33 mouse cellular contexts compared by ENCODE assay signal in genomic region chr9:10015129-10015528, GRCm38 (mm10).
"Had no signal": no experiment of that assay in that cellular context is flagged by ENCODE, and none has a peak within 500 bp of the region (broad histone marks: within the 10 kb centered on the region; RNA-seq: fewer than 3 reads in every experiment).

No protein-coding gene starts in this region.

- H3K27ac ChIP-seq: heart, embryonic 13.5 days; heart, embryonic 15.5 days; hindbrain, embryonic 10.5 days; hindbrain, embryonic 12.5 days; hindbrain, embryonic 13.5 days; hindbrain, embryonic 14.5 days; hindbrain, embryonic 15.5 days; hindbrain, postnatal 0 days; intestine, embryonic 15.5 days; kidney, embryonic 15.5 days; kidney, postnatal 0 days; layer of hippocampus, adult 2 months; left cerebral cortex, adult 2 months had no signal

- H3K36me3 ChIP-seq: heart, embryonic 13.5 days; heart, embryonic 15.5 days; hindbrain, embryonic 10.5 days; hindbrain, embryonic 12.5 days; hindbrain, embryonic 13.5 days; hindbrain, embryonic 15.5 days; intestine, embryonic 15.5 days; kidney, embryonic 15.5 days had no signal

- H3K4me2 ChIP-seq: heart, embryonic 13.5 days; heart, embryonic 15.5 days; hindbrain, embryonic 12.5 days; hindbrain, embryonic 13.5 days; hindbrain, embryonic 14.5 days; hindbrain, embryonic 15.5 days; intestine, embryonic 15.5 days; kidney, embryonic 15.5 days had no signal

- H3K27me3 ChIP-seq: heart, embryonic 13.5 days; heart, embryonic 15.5 days; hindbrain, embryonic 12.5 days; hindbrain, embryonic 13.5 days; hindbrain, embryonic 15.5 days; intestine, embryonic 15.5 days; kidney, embryonic 15.5 days had no signal

- DNase-seq: heart, postnatal 10 days; heart, postnatal 14 days; heart, postnatal 36 days; heart, postnatal 4 days; kidney, adult 11 months; kidney, adult 18-20 months; kidney, adult 2 months; kidney, adult 8-10 months; kidney, adult 9 months; kidney, postnatal 10 days; kidney, postnatal 14 days; kidney, postnatal 25 days; kidney, postnatal 36 days; kidney, postnatal 4 days; layer of hippocampus, adult 9-11 months; layer of hippocampus, postnatal 36 days had no signal

- H3K4me1 ChIP-seq: heart, embryonic 13.5 days; heart, embryonic 15.5 days; hindbrain, embryonic 10.5 days; hindbrain, embryonic 12.5 days; hindbrain, embryonic 13.5 days; hindbrain, embryonic 15.5 days; intestine, embryonic 15.5 days; kidney, embryonic 15.5 days had no signal

- H3K4me3 ChIP-seq: heart, embryonic 13.5 days; heart, embryonic 15.5 days; hindbrain, embryonic 10.5 days; hindbrain, embryonic 12.5 days; hindbrain, embryonic 13.5 days; hindbrain, embryonic 15.5 days; intestine, embryonic 15.5 days; kidney, embryonic 15.5 days; layer of hippocampus, adult 2 months; left cerebral cortex, adult 2 months had no signal

- ATAC-seq: hindbrain, embryonic 16.5 days; hindbrain, postnatal 0 days; inflammation-experienced regulatory T-cells, adult 6 months; intestine, embryonic 15.5 days; intestine, embryonic 16.5 days; intestine, postnatal 0 days had no signal

- H3K9me3 ChIP-seq: heart, embryonic 13.5 days; heart, embryonic 15.5 days; hindbrain, embryonic 10.5 days; hindbrain, embryonic 12.5 days; hindbrain, embryonic 13.5 days; hindbrain, embryonic 15.5 days; intestine, embryonic 15.5 days; kidney, embryonic 15.5 days had no signal

- H3K9ac ChIP-seq: heart, embryonic 13.5 days; heart, embryonic 15.5 days; hindbrain, embryonic 12.5 days; hindbrain, embryonic 13.5 days; hindbrain, embryonic 14.5 days; hindbrain, embryonic 15.5 days; intestine, embryonic 15.5 days; kidney, embryonic 15.5 days had no signal
